In genomic region chr1:7388627-7389026, GRCm38 (mm10) we compare ENCODE assay signal across 24 mouse cellular contexts.
DNase-seq lines count a peak whose midpoint lies in the region; ATAC-seq and TF ChIP-seq lines count a peak whose summit lies in the region.
"Had no signal": no experiment of that assay in that cellular context is flagged by ENCODE, and none has a peak within 500 bp of the region (broad histone marks: within the 10 kb centered on the region; RNA-seq: fewer than 3 reads in every experiment).

No protein-coding gene starts in this region.

- no peak overlapping the region for H3K27ac ChIP-seq in hindbrain, embryonic 11.5 days (ENCODE audit: low read depth, low read length)
- H3K27ac ChIP-seq in hindbrain, postnatal 0 days: no peak overlapping the region
- H3K27ac ChIP-seq in midbrain, embryonic 11.5 days (ENCODE audit: low read depth, low read length): no peak overlapping the region
- H3K27ac ChIP-seq in midbrain, embryonic 10.5 days (replicated peaks): no peak overlapping the region
- H3K27ac ChIP-seq in midbrain, embryonic 13.5 days: no peak overlapping the region
- H3K27ac ChIP-seq in midbrain, embryonic 14.5 days (replicated peaks; ENCODE audit: low read depth, low read length): no peak overlapping the region
- no peak overlapping the region for H3K27ac ChIP-seq in neural tube, embryonic 14.5 days (ENCODE audit: low read depth, low read length)
- H3K27ac ChIP-seq: embryonic facial prominence, embryonic 13.5 days; embryonic facial prominence, embryonic 15.5 days; forebrain, embryonic 10.5 days; forebrain, embryonic 13.5 days; forebrain, embryonic 15.5 days had no signal

- WGBS in hindbrain, embryonic 11.5 days: 100% methylated on average over 1 of the region's 1 CpGs
- WGBS in hindbrain, postnatal 0 days: 84% methylated on average over 1 of the region's 1 CpGs
- 81% methylated on average over 1 of the region's 1 CpGs for WGBS in midbrain, embryonic 11.5 days
- 88% methylated on average over 1 of the region's 1 CpGs for WGBS in midbrain, embryonic 10.5 days
- WGBS in midbrain, embryonic 13.5 days: 86% methylated on average over 1 of the region's 1 CpGs
- 83% methylated on average over 1 of the region's 1 CpGs for WGBS in midbrain, embryonic 14.5 days
- 89% methylated on average over 1 of the region's 1 CpGs for WGBS in neural tube, embryonic 14.5 days

- H3K27me3 ChIP-seq in hindbrain, embryonic 11.5 days (ENCODE audit: control insufficient read depth, insufficient read depth, low read length): no peaks in the 10 kb centered on the region
- H3K27me3 ChIP-seq in hindbrain, postnatal 0 days (ENCODE audit: insufficient read depth, low read length): no peaks in the 10 kb centered on the region
- no peaks in the 10 kb centered on the region for H3K27me3 ChIP-seq in midbrain, embryonic 11.5 days (ENCODE audit: control insufficient read depth, insufficient read depth, low read length)
- no peaks in the 10 kb centered on the region for H3K27me3 ChIP-seq in midbrain, embryonic 10.5 days (ENCODE audit: low read depth, poor library complexity, severe bottlenecking)
- H3K27me3 ChIP-seq in midbrain, embryonic 13.5 days: no peaks in the 10 kb centered on the region
- no peaks in the 10 kb centered on the region for H3K27me3 ChIP-seq in midbrain, embryonic 14.5 days (ENCODE audit: control insufficient read depth, insufficient read depth, low read length)
- H3K27me3 ChIP-seq in neural tube, embryonic 14.5 days (ENCODE audit: control insufficient read depth, insufficient read depth, low read length): no peaks in the 10 kb centered on the region
- H3K27me3 ChIP-seq: embryonic facial prominence, embryonic 13.5 days; embryonic facial prominence, embryonic 15.5 days; forebrain, embryonic 13.5 days; forebrain, embryonic 15.5 days had no signal

- H3K9ac ChIP-seq in hindbrain, embryonic 11.5 days (ENCODE audit: low read depth, low read length): no peak overlapping the region
- H3K9ac ChIP-seq in hindbrain, postnatal 0 days (replicated peaks; ENCODE audit: low read length): no peak overlapping the region
- H3K9ac ChIP-seq in midbrain, embryonic 11.5 days (ENCODE audit: low read length): no peak overlapping the region
- H3K9ac ChIP-seq in midbrain, embryonic 13.5 days (replicated peaks): no peak overlapping the region
- no peak overlapping the region for H3K9ac ChIP-seq in midbrain, embryonic 14.5 days (replicated peaks; ENCODE audit: low read length)
- H3K9ac ChIP-seq in neural tube, embryonic 14.5 days (replicated peaks; ENCODE audit: low read depth, low read length): no peak overlapping the region
- H3K9ac ChIP-seq: embryonic facial prominence, embryonic 13.5 days; embryonic facial prominence, embryonic 15.5 days; forebrain, embryonic 13.5 days; forebrain, embryonic 15.5 days had no signal

- no peak overlapping the region for H3K4me2 ChIP-seq in hindbrain, embryonic 11.5 days (replicated peaks; ENCODE audit: low read depth, low read length)
- H3K4me2 ChIP-seq in hindbrain, postnatal 0 days (ENCODE audit: low read depth, low read length): no peak overlapping the region
- H3K4me2 ChIP-seq in midbrain, embryonic 11.5 days: no peak overlapping the region
- no peak overlapping the region for H3K4me2 ChIP-seq in midbrain, embryonic 13.5 days (replicated peaks)
- no peak overlapping the region for H3K4me2 ChIP-seq in midbrain, embryonic 14.5 days (ENCODE audit: low read length)
- H3K4me2 ChIP-seq in neural tube, embryonic 14.5 days (ENCODE audit: low read depth, low read length): no peak overlapping the region
- H3K4me2 ChIP-seq: embryonic facial prominence, embryonic 13.5 days; embryonic facial prominence, embryonic 15.5 days; forebrain, embryonic 13.5 days; forebrain, embryonic 15.5 days had no signal

- no peak for TF ChIP-seq CTCF in hindbrain, postnatal 0 days (IDR thresholded peaks at IDR 0.05; ENCODE audit: low read depth)

- no peaks in the 10 kb centered on the region for H3K9me3 ChIP-seq in hindbrain, embryonic 11.5 days (ENCODE audit: control insufficient read depth, low read length)
- H3K9me3 ChIP-seq in hindbrain, postnatal 0 days (ENCODE audit: low read length): no peaks in the 10 kb centered on the region
- no peaks in the 10 kb centered on the region for H3K9me3 ChIP-seq in midbrain, embryonic 11.5 days (ENCODE audit: control insufficient read depth, low read length)
- H3K9me3 ChIP-seq in midbrain, embryonic 10.5 days (replicated peaks): no peaks in the 10 kb centered on the region
- H3K9me3 ChIP-seq in midbrain, embryonic 13.5 days: no peaks in the 10 kb centered on the region
- no peaks in the 10 kb centered on the region for H3K9me3 ChIP-seq in midbrain, embryonic 14.5 days (ENCODE audit: control insufficient read depth, low read length)
- no peaks in the 10 kb centered on the region for H3K9me3 ChIP-seq in neural tube, embryonic 14.5 days (ENCODE audit: control insufficient read depth, low read length)
- H3K9me3 ChIP-seq: embryonic facial prominence, embryonic 13.5 days; embryonic facial prominence, embryonic 15.5 days; forebrain, embryonic 10.5 days; forebrain, embryonic 13.5 days; forebrain, embryonic 15.5 days had no signal

- H3K36me3 ChIP-seq in hindbrain, embryonic 11.5 days (ENCODE audit: control insufficient read depth, insufficient read depth, low read length): no peaks in the 10 kb centered on the region
- H3K36me3 ChIP-seq in hindbrain, postnatal 0 days (ENCODE audit: insufficient read depth, low read length): no peaks in the 10 kb centered on the region
- H3K36me3 ChIP-seq in midbrain, embryonic 11.5 days (ENCODE audit: control insufficient read depth, insufficient read depth, low read length): no peaks in the 10 kb centered on the region
- no peaks in the 10 kb centered on the region for H3K36me3 ChIP-seq in midbrain, embryonic 10.5 days
- H3K36me3 ChIP-seq in midbrain, embryonic 13.5 days: no peaks in the 10 kb centered on the region
- no peaks in the 10 kb centered on the region for H3K36me3 ChIP-seq in midbrain, embryonic 14.5 days (ENCODE audit: control insufficient read depth, insufficient read depth, low read length)
- H3K36me3 ChIP-seq in neural tube, embryonic 14.5 days (ENCODE audit: control insufficient read depth, insufficient read depth, low read length): no peaks in the 10 kb centered on the region
- H3K36me3 ChIP-seq: embryonic facial prominence, embryonic 13.5 days; embryonic facial prominence, embryonic 15.5 days; forebrain, embryonic 10.5 days; forebrain, embryonic 15.5 days had no signal

- no peaks in the 10 kb centered on the region for H3K4me1 ChIP-seq in hindbrain, embryonic 11.5 days (replicated peaks; ENCODE audit: control insufficient read depth, insufficient read depth, low read length)
- no peaks in the 10 kb centered on the region for H3K4me1 ChIP-seq in hindbrain, postnatal 0 days (ENCODE audit: insufficient read depth, low read length)
- H3K4me1 ChIP-seq in midbrain, embryonic 11.5 days (ENCODE audit: control insufficient read depth, insufficient read depth, low read length): no peaks in the 10 kb centered on the region
- no peaks in the 10 kb centered on the region for H3K4me1 ChIP-seq in midbrain, embryonic 10.5 days
- H3K4me1 ChIP-seq in midbrain, embryonic 13.5 days (replicated peaks): no peaks in the 10 kb centered on the region
- H3K4me1 ChIP-seq in midbrain, embryonic 14.5 days (ENCODE audit: control insufficient read depth, insufficient read depth, low read length): no peaks in the 10 kb centered on the region
- H3K4me1 ChIP-seq in neural tube, embryonic 14.5 days (ENCODE audit: control insufficient read depth, insufficient read depth, low read length): no peaks in the 10 kb centered on the region
- H3K4me1 ChIP-seq: embryonic facial prominence, embryonic 13.5 days; embryonic facial prominence, embryonic 15.5 days; forebrain, embryonic 10.5 days; forebrain, embryonic 13.5 days; forebrain, embryonic 15.5 days had no signal

- no peak overlapping the region for H3K4me3 ChIP-seq in hindbrain, embryonic 11.5 days (ENCODE audit: low read depth, low read length)
- H3K4me3 ChIP-seq in hindbrain, postnatal 0 days (ENCODE audit: low read length): no peak overlapping the region
- no peak overlapping the region for H3K4me3 ChIP-seq in midbrain, embryonic 11.5 days (ENCODE audit: low read depth, low read length)
- no peak overlapping the region for H3K4me3 ChIP-seq in midbrain, embryonic 10.5 days
- H3K4me3 ChIP-seq in midbrain, embryonic 13.5 days (replicated peaks): no peak overlapping the region
- H3K4me3 ChIP-seq in midbrain, embryonic 14.5 days (replicated peaks; ENCODE audit: low read depth, low read length): no peak overlapping the region
- H3K4me3 ChIP-seq in neural tube, embryonic 14.5 days (ENCODE audit: low read depth, low read length): no peak overlapping the region
- H3K4me3 ChIP-seq: embryonic facial prominence, embryonic 13.5 days; embryonic facial prominence, embryonic 15.5 days; erythroblast, embryonic 14.5 days; forebrain, embryonic 10.5 days; forebrain, embryonic 13.5 days; forebrain, embryonic 15.5 days had no signal

- DNase-seq in hindbrain, embryonic 11.5 days (ENCODE audit: low spot score): no peak
- DNase-seq in hindbrain, postnatal 0 days (ENCODE audit: low spot score): no peak
- no peak for DNase-seq in midbrain, embryonic 11.5 days (ENCODE audit: low spot score, missing footprints)
- DNase-seq in midbrain, embryonic 10.5 days (ENCODE audit: low spot score): no peak
- no peak for DNase-seq in midbrain, embryonic 14.5 days
- no peak for DNase-seq in neural tube, embryonic 10.5 days (ENCODE audit: extremely low spot score, low spot score)
- DNase-seq: adrenal gland, adult 2 months; adrenal gland, postnatal 10 days; adrenal gland, postnatal 25 days; cerebellum, adult 11 months; cerebellum, adult 18-20 months; cerebellum, adult 8-10 months; cerebellum, adult 9-11 months; cerebellum, postnatal 14 days; cerebellum, postnatal 36 days; embryo, embryonic 11 days had no signal

- 0 out of 2 replicates have a peak, but pooled peaks have one; percentile 43 for ATAC-seq in hindbrain, embryonic 11.5 days (ENCODE audit: low FRiP score)
- no peak for ATAC-seq in hindbrain, postnatal 0 days
- ATAC-seq in midbrain, embryonic 11.5 days (ENCODE audit: low FRiP score): peak; percentile 44
- ATAC-seq in midbrain, embryonic 13.5 days: 0 out of 2 replicates have a peak, but pooled peaks have one; percentile 48
- no peak for ATAC-seq in midbrain, embryonic 14.5 days (ENCODE audit: low FRiP score, low TSS enrichment)
- peak; percentile 60; the same call in 1 of the 2 replicates for ATAC-seq in neural tube, embryonic 14.5 days (ENCODE audit: low read depth)
- ATAC-seq: forebrain, embryonic 13.5 days; forebrain, embryonic 15.5 days had no signal

Comparison
In these comparisons a context has a peak if more than half of its experiments do, and no peak if none do; other contexts are left out.
1. ATAC-seq: peak in hindbrain, embryonic 11.5 days (single experiment), midbrain, embryonic 11.5 days (single experiment), midbrain, embryonic 13.5 days (single experiment) and neural tube, embryonic 14.5 days (single experiment); none in hindbrain, postnatal 0 days (single experiment) and midbrain, embryonic 14.5 days (single experiment).